Mouse (Mus musculus) hindbrain, embryonic 16.5 days (tissue): ENCODE measurements around the gene Kremen2. TPM values are rescaled to one million over a fixed set of nuclear protein-coding genes. Genes with fewer than 3 reads are reported as not detected.

ENCODE experiments used
- ATAC-seq: fragments of 200-750 bp; cut with Nextera tagmentation; 2 replicates; pipeline ENCODE4 v1.8.0; 2017; ENCODE audit warnings: moderate TSS enrichment, moderate library complexity
- H3K27ac ChIP-seq: fragments of 300-500 bp; sonication (generic); 2 replicates; pipeline ENCODE4 v1.5.1; 2014; ENCODE audit warnings: low read depth, mild to moderate bottlenecking, control low read depth, low read length, moderate library complexity
- H3K27me3 ChIP-seq: fragments of 300-500 bp; sonication (generic); replicated peaks from 2 replicates; pipeline ENCODE4 v1.6.1; 2014; ENCODE audit warnings: low read length; ENCODE audit not compliant: control insufficient read depth, insufficient read depth
- H3K36me3 ChIP-seq: fragments of 300-500 bp; sonication (generic); 2 replicates; pipeline ENCODE4 v1.6.1; 2014; ENCODE audit warnings: mild to moderate bottlenecking, low read length, moderate library complexity, mixed read lengths; ENCODE audit not compliant: control insufficient read depth, insufficient read depth
- H3K4me1 ChIP-seq: fragments of 300-500 bp; sonication (generic); 2 replicates; pipeline ENCODE4 v1.6.1; 2014; ENCODE audit warnings: low read depth, low read length; ENCODE audit not compliant: control insufficient read depth, insufficient read depth
- H3K4me2 ChIP-seq: fragments of 300-500 bp; sonication (generic); 2 replicates; pipeline ENCODE4 v1.6.1; 2014; ENCODE audit warnings: mild to moderate bottlenecking, low read length, control low read depth, moderate library complexity
- H3K4me3 ChIP-seq: fragments of 300-500 bp; sonication (generic); 2 replicates; pipeline ENCODE4 v1.5.1; 2014; ENCODE audit warnings: mild to moderate bottlenecking, low read length, control low read depth, moderate library complexity
- H3K9ac ChIP-seq: fragments of 300-500 bp; sonication (generic); 2 replicates; pipeline ENCODE4 v1.6.1; 2014; ENCODE audit warnings: low read depth, mild to moderate bottlenecking, control low read depth, low read length, moderate library complexity
- H3K9me3 ChIP-seq: fragments of 300-500 bp; sonication (generic); 2 replicates; pipeline ENCODE4 v1.6.1; 2014; ENCODE audit warnings: mild to moderate bottlenecking, low read length, moderate library complexity; ENCODE audit not compliant: control insufficient read depth
- WGBS: fragments of 180-500 bp; shearing (Covaris S2); extraction: QIAGEN DNeasy Blood & Tissue Kit; methylation state at CpG from one replicate; pipeline ENCODE4 v1.1.7; 2014; 5-methylcytosine and 5-hydroxymethylcytosine counted together
- polyA plus RNA-seq: library from polyadenylated mRNA; unstranded; fragments of >200 nt; fragmentation: Nextera tagmentation; extraction: Ambion mirVana; gene quantifications from 2 replicates; pipeline ENCODE4 v1.2.1, GENCODE M21; 2015

Kremen2 gene
- polyA plus RNA-seq, 1 experiment from 2014 or later = 1.8 TPM

DNA sequence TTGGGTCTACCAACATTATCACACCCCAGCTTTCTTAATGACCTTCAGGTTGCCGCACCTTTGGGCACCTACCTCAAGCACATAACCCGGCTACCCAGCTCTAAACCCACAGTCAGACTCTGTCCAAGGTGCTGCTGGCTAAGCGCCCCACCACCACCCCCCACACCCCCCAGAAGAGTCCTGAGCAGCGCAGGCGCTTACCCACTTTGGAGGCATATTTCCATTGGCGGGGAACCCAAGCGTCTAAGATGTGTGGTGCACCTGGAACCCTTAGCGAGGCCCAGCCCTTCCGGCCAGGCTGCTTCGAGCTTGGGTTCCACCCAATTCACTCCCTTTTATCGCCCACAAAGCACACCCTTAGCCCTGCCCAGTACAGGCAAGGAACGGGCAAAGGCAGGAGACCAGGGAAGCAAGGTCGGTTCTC, 5.0 kb downstream of the Kremen2 start, which contains the start of gene Paqr4:
Gene Paqr4 (minus strand): TSS at position 270 of the 424 bp plus-strand sequence.
- Histone ChIP-seq H3K27ac (peak within 1 kb of the TSS; percentile 84), H3K27me3 (peaks cover 43% of the 10 kb centered on the region), H3K4me3 (peak within 1 kb of the TSS; percentile 64), H3K9ac (peak within 1 kb of the TSS; percentile 74), H3K36me3 (peaks cover 12% of the 10 kb centered on the region), H3K4me2 (peak within 1 kb of the TSS; percentile 85), H3K4me1 (peaks cover 34% of the 10 kb centered on the region), H3K9me3 (no peaks in the 10 kb centered on the region)
- ATAC-seq = peak; percentile 41
- WGBS = 10% methylated on average over 13 of the region's 13 CpGs

DNA sequence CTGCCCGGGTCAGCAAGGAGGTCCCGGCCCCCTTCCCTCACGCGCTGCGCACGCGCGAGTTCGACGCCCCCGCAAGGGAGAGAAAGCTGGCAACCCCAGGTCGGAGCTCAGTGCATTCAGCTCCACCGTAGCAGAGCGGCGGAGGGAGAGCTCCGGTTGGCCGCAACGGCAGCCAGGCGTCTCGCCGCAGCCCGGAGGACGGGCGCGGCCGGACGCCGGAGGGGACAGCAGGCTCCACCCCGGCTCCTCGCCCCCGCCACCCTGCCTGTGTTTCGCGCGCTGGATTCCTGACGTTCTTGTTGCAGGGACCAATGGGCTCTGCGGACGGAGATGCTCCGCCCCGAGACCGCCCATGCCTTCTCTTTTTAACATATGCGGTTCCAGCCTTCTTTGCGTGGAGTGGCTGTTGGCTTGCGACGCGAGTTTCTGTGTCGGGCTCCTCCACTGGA, 5.5 kb downstream of the Kremen2 start:
- peak overlapping the region; percentile 85 for H3K4me2 ChIP-seq
- 0% methylated on average over 39 of the region's 46 CpGs for WGBS
- H3K4me1 ChIP-seq = peaks cover 29% of the 10 kb centered on the region
- peak; percentile 85 for ATAC-seq
- H3K36me3 ChIP-seq = peaks cover 12% of the 10 kb centered on the region
- peak overlapping the region; percentile 74 for H3K9ac ChIP-seq
- H3K27ac ChIP-seq = peak overlapping the region; percentile 84
- H3K27me3 ChIP-seq = peaks cover 42% of the 10 kb centered on the region
- H3K4me3 ChIP-seq = peak overlapping the region; percentile 64
- H3K9me3 ChIP-seq = no peaks in the 10 kb centered on the region

DNA sequence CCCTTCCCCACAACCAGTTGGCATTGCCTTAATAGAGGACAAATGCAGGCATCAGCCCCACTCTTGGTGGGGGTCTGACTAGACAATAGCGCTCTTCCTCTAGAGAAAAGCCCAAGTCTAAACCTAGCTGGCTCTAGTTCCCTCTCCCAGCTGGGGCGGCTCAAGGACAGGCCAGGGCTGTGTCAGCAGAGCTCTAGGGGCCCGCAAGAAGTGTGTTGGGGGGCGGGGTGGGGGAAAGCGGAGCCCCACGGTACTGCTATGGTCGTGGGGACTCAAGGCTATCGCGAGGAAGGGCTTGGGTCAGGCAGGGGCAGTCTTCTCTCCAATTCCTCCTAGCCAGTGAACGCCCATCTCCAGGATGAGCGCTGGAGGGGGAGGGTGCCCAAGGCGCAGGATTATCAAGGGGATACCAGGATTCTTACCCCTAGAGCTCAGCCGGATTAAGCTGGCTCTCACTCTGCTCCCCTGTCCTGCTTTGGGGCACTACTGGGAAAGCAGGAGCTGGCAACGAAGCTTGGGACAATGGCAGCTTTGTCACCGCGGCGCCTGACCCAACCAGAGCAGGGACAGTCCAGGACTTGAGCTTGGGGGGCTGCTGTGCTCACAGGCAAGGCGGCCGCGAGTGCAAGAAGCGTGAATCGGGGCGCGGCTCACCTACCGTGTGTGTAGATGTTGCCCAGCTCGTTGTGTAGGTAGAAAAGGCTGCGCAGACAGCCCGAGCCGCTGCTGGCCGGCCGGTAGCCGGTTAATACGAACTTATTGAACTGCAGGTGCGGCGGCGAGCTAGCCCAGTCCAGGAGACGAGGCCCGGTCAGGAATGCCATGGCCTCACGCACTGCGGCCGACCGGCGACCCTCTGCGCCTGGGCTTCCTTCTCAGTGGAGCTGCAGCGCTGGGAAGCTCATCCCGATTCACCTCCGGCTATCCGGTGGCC, 6.2 kb downstream of the Kremen2 start:
- Histone ChIP-seq H3K4me3 (peak overlapping the region; percentile 64), H3K27ac (peak overlapping the region; percentile 84), H3K36me3 (peaks cover 12% of the 10 kb centered on the region), H3K27me3 (peaks cover 35% of the 10 kb centered on the region), H3K9ac (peak overlapping the region; percentile 74), H3K9me3 (no peaks in the 10 kb centered on the region), H3K4me1 (peaks cover 27% of the 10 kb centered on the region), H3K4me2 (peak overlapping the region; percentile 85)
- peak; percentile 25 for ATAC-seq
- under 1% methylated on average over 48 of the region's 48 CpGs for WGBS

DNA sequence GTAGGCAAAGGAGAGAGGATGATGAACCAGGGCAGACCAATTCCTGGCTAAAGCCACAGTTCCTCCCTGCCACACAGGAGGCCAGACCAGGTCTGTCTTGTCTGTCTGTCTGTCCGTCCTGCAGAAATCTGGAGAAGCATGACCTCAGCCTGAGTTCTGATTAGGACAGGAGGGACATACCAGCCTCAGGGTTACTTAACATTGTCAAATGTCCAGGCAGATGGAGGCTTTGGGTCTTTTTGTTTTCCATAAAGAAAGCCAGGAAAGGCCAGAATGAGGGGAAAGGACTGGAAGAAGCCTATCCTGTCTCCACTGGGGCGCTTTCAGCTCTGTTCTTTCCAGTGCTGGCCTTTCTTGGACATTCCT, 6.8 kb downstream of the Kremen2 start:
- H3K4me3 ChIP-seq = peak overlapping the region; percentile 64
- H3K9me3 ChIP-seq = no peaks in the 10 kb centered on the region
- H3K9ac ChIP-seq = peak overlapping the region; percentile 74
- H3K27ac ChIP-seq = peak overlapping the region; percentile 84
- H3K27me3 ChIP-seq = peaks cover 29% of the 10 kb centered on the region
- H3K36me3 ChIP-seq = peaks cover 12% of the 10 kb centered on the region
- 14% methylated on average over 2 of the region's 2 CpGs for WGBS
- H3K4me2 ChIP-seq = peak overlapping the region; percentile 85
- ATAC-seq = no peak
- peaks cover 27% of the 10 kb centered on the region for H3K4me1 ChIP-seq

DNA sequence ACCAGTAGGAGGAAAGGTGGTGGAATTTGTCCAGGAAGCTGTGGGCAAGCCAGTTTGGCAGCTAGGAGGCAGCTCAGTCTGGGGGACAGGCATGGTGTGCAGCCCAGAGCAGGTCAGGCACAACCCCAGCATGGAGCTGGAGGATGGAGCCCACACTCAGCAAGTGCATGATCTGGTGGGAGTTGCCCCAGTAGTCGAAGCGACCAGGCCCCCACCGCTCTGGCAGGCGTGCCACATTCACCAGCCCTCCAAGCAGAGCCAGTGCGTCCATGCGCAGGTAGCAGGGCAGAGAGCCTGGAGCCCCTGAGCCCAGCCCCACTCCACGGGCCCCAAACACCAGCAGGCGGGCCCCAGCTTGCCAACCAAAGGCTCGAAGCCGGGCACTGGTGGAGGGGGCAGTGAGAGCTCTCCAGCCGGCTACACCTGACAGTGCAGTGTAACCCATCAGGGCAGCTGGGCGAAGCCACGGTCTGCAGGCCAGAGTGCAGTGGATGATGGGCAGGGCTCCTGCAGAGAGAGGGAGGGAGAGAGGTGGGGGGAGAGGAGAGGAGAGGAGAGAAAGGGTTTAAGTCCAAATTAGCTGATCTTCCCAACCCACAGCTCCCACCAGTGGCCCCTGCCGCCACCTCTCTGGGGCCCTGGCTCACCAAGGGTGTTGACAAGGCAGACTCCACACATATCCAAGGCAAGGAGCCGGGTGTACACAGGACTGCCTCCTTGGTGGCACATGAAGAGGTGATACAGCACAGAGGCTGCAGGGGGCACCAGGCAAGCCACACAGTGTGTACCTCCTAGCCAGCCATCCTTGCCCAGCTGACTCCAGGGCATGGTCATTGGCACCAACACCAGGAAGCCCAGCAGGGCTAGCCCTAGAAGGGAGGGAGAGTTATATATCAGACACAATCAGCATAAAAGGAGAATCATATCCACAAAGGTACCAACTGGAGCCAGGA, 7.9 kb downstream of the Kremen2 start:
- H3K4me3 ChIP-seq = no peak overlapping the region; the same call in 1 of the 2 replicates

DNA sequence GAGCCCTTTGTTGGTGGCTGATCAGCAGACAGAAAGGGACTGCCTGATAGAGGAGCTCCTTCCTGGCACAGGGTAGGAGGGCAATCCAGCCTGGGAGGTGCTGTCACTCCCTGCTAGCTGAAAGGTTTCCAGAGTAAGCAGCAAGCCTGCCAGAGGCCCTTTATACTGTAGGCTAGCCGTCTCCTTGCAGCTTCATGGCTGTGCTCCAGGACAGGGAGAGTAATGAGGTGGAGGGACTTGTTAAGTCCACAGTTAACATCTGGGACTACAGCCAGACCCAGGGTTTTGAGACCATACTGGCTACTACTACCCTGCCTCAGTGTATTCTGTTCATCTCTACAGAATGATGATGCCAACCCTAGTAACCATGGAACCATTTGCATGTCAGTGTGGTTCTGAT, 11.3 kb downstream of the Kremen2 start:
- WGBS = 83% methylated on average over 1 of the region's 1 CpGs
- Histone ChIP-seq H3K27me3 (no peaks in the 10 kb centered on the region), H3K4me2 (no peak overlapping the region), H3K4me3 (no peak overlapping the region), H3K9ac (no peak overlapping the region), H3K27ac (no peak overlapping the region), H3K4me1 (peaks cover 18% of the 10 kb centered on the region), H3K9me3 (no peaks in the 10 kb centered on the region), H3K36me3 (peaks cover 12% of the 10 kb centered on the region)
- ATAC-seq = peak; percentile 22

More for the DNA sequence above, 7.9 kb downstream of the Kremen2 start:
- H3K4me2 ChIP-seq = peak overlapping the region; percentile 85
- H3K27ac ChIP-seq = no peak overlapping the region
- no peak for ATAC-seq
- no peaks in the 10 kb centered on the region for H3K9me3 ChIP-seq
- H3K4me1 ChIP-seq = peaks cover 27% of the 10 kb centered on the region
- peaks cover 12% of the 10 kb centered on the region for H3K36me3 ChIP-seq
- WGBS = 62% methylated on average over 15 of the region's 15 CpGs
- peaks cover 18% of the 10 kb centered on the region for H3K27me3 ChIP-seq
- H3K9ac ChIP-seq = peak overlapping the region; percentile 5

DNA sequence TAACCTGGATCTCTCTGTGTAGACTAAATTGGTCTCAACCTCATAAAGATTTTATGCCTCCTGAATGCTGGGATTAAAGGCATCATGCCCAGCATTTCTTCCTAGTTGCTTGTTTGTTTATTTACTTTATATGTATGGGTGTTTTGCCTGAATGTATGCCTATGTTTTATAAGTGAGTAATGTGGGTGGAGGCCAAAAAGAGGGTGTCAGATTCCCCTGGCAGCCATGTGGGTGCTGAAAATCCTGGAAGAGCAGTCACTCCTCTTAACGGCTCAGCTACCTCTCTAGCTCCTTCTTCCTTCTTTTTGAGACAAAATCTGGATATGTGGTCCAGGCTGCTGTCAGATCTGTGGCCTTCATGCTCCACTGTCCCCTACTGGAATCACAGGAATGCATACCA, 15.2 kb downstream of the Kremen2 start:
- H3K27me3 ChIP-seq = no peaks in the 10 kb centered on the region
- H3K4me2 ChIP-seq = no peak overlapping the region
- no peaks in the 10 kb centered on the region; the same call in 1 of the 2 replicates for H3K36me3 ChIP-seq
- no peak overlapping the region for H3K9ac ChIP-seq
- H3K4me1 ChIP-seq = peaks cover 9% of the 10 kb centered on the region
- no peaks in the 10 kb centered on the region for H3K9me3 ChIP-seq
- ATAC-seq = no peak
- no peak overlapping the region for H3K27ac ChIP-seq
- no peak overlapping the region for H3K4me3 ChIP-seq
- WGBS = 70% methylated on average over 1 of the region's 1 CpGs

DNA sequence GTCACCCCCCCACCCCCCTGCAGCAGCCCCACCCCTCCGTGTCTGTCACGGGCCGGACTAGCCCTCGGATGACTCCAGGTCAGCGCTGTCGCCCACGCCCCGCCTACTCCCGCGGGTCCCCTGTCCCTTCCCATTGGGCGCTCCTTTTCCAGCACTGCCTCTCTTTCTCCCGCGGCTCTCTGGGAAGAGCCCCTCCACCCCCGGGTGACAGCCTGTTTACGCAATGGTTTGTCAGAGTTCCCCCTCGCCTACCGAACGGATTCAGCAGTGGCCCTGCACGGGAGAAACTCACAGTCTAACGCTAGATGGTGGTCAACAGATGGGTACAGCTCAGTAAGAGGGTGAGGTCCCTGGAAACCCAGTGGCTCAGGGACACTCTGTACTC, 18.9 kb downstream of the Kremen2 start:
- ATAC-seq = peak; percentile 85
- Histone ChIP-seq H3K9me3 (no peaks in the 10 kb centered on the region), H3K36me3 (no peaks in the 10 kb centered on the region), H3K4me3 (peak overlapping the region; percentile 92), H3K27me3 (no peaks in the 10 kb centered on the region), H3K27ac (peak overlapping the region; percentile 63; the same call in 1 of the 2 replicates), H3K9ac (peak overlapping the region; percentile 77), H3K4me2 (peak overlapping the region; percentile 96), H3K4me1 (peaks cover 10% of the 10 kb centered on the region)
- 0% methylated on average over 16 of the region's 20 CpGs for WGBS
